Mouse (Mus musculus) monocyte, adult 2 months (primary cell): ENCODE results near the gene Fmr1.
A peak's percentile ranks its signal among the peaks of the same experiment; 100 is the strongest.
"Not testable (repeated sequence)": the region's sequence is repeated elsewhere in the genome, so short reads cannot be mapped to it uniquely, and the experiment has no call there.

Experiments
- DNase-seq, 2 experiments: peaks; one replicate each; pipeline ENCODE4 v3.0.0; 2022; ENCODE audit warnings: low spot score in 2 of 2, low read depth in 1 of 2

Gene Fmr1

GRCm38 (mm10) chrX:68678333-68678740 is at the start of gene Fmr1:
Gene Fmr1, plus strand, starts transcription at chrX:68678541.
- DNase-seq, result peak; percentile 88 to 95

GRCm38 (mm10) chrX:68641603-68642002 is 36.7 kb upstream of the Fmr1 start:
- no peak for DNase-seq

GRCm38 (mm10) chrX:68645154-68645919 is 33.0 kb upstream of the Fmr1 start:
- no peak for DNase-seq

DNA sequence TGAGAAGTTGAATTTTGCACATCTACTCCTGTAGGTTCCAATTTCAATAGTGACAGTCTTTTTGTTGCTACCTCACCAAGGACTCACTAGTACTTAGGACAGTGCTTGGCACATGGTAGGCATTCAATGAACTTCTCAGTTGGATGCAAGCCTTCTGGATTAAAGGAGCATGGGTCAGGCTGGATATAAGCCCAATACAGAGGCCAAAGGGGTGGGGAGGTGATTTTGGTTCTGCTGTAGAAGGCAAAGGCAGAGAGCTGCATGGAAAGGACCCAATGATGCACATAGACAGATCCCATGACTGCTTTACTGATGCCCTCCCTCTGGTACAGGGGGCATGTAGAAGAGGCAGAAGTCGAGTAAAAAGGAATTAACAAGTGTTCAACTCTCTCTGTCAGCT is 833 bp upstream of the Fmr1 start:
- no peak for DNase-seq

DNA sequence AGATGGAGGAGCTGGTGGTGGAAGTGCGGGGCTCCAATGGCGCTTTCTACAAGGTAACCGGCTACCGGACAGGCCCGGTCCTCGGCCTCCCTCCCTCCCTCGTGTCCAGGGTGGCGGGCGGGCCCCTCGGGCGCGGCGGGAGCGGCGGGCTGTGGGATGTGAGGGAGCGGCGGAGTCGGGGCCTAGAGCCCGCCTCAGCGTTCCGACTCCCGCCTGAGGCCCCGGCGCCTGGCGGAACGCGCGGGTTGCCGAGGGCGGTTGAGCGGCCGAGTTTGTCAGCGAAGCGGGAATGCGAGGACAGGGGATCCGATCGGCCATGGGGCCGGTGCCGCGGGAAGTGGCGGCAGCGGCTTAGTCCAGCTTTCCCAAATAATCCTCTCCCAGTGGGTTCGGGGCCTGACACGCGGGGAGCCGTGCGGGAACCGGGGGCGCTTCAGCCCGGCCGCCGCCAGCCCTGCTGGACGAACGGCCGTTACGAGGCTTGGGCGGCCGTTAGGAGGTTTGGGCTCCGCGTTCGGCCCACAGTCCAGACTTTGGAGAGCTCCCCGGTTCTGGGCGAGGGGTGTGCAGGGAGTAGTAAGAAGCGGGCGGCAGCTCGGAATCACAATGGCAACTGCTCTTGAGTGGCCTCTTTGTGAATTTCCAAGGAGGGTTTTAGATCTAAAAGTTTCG is 610 bp downstream of the Fmr1 start:
- DNase-seq, result no peak

DNA sequence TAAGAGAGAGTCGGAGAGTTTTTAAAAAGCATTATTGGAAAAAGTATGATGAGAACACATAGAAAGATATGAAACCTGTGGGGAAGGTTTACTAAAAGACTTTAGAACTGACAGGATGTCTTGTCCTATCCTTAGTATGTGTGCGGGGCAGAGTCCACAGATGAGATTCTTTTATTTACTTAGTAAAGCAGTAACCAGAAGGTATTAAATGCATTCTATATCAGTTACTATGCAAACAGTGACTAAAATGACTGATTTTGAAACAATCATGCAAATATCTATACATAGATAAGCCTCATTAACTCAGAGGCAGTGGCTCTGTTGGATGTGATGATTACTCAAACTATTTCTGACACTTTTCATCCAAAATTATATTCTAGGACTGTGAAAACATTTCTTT is 6.4 kb downstream of the Fmr1 start:
- no peak for DNase-seq

- not testable (repeated sequence) for DNase-seq
Measured at GRCm38 (mm10) chrX:68691936-68692335, 13.6 kb downstream of the Fmr1 start.

DNA sequence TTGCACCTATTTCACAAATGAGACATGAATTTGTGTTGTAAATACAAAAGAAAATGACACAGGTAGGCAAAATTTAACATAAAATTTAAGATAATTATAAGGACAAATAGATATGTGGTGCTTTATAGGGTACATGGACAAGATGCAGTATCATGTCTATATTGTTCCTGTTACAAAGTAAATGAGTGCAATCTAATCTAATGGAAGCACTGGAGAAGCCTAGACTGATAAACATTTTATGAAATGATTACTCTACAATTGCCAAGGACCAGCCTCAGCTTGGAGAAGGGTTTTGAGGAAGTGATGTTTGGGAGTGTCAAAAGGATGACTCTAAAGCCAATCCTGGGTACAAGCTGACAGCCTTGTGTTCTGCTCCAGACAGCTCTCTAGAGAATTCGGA is 58.6 kb downstream of the Fmr1 start:
- no peak for DNase-seq

GRCm38 (mm10) chrX:68740088-68740487 is 61.7 kb downstream of the Fmr1 start:
- no peak for DNase-seq

DNA sequence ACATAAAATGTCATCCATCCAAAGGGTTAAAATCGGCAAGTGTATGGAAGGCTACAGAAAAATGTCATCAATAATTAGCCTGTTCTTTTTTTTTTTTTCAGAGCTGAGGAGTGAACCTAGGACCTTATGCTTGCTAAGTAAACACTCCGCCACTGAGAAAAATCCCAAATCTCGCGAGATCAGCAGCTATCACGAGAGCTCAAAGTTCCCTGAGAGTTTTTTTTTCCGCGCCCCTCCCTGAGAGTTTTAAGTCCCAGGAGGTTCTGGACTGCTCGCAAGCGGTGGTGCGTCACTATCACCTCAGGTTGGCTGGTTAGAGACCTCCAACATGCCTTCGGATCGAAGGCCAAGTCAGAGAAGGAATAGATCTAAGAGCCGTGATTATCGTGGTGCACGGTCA is 83.3 kb downstream of the Fmr1 start, which contains the start of gene Fmr1nb:
Gene Fmr1nb (plus strand): TSS at position 234 of the 400 bp plus-strand sequence.
- no peak for DNase-seq
